Mouse (Mus musculus) cerebellum, adult 2 months (tissue): ENCODE measurements around the gene Dyx1c1.

Source experiments
- CTCF ChIP-seq: fragments of 200-500 bp; IDR thresholded peaks from 2 replicates; pipeline ENCODE4 v1.5.1; 2011; ENCODE audit warnings: low read depth, mild to moderate bottlenecking, control low read depth, low read length, moderate library complexity, borderline replicate concordance; ENCODE audit not compliant: insufficient read depth
- POLR2A ChIP-seq: fragments of 200-500 bp; IDR thresholded peaks from 2 replicates; pipeline ENCODE4 v1.6.1; 2011; ENCODE audit warnings: low read length, control low read depth, borderline replicate concordance; ENCODE audit not compliant: insufficient read depth

- no peak for TF ChIP-seq CTCF
- TF ChIP-seq POLR2A = no peak
Measured at GRCm38 (mm10) chr9:72972984-72973383, 14.4 kb downstream of the Dyx1c1 start.
